Mouse (Mus musculus) urinary bladder, postnatal 36 days (tissue): ENCODE results near the gene Lxn.
A peak's percentile ranks its signal among the peaks of the same experiment; 100 is the strongest.

Source experiments
- DNase-seq, 2 experiments: peaks; one replicate each; pipeline ENCODE4 v3.0.0; 2022; ENCODE audit warnings: low spot score in 2 of 2, mixed read lengths in 1 of 2

The Lxn gene

DNA sequence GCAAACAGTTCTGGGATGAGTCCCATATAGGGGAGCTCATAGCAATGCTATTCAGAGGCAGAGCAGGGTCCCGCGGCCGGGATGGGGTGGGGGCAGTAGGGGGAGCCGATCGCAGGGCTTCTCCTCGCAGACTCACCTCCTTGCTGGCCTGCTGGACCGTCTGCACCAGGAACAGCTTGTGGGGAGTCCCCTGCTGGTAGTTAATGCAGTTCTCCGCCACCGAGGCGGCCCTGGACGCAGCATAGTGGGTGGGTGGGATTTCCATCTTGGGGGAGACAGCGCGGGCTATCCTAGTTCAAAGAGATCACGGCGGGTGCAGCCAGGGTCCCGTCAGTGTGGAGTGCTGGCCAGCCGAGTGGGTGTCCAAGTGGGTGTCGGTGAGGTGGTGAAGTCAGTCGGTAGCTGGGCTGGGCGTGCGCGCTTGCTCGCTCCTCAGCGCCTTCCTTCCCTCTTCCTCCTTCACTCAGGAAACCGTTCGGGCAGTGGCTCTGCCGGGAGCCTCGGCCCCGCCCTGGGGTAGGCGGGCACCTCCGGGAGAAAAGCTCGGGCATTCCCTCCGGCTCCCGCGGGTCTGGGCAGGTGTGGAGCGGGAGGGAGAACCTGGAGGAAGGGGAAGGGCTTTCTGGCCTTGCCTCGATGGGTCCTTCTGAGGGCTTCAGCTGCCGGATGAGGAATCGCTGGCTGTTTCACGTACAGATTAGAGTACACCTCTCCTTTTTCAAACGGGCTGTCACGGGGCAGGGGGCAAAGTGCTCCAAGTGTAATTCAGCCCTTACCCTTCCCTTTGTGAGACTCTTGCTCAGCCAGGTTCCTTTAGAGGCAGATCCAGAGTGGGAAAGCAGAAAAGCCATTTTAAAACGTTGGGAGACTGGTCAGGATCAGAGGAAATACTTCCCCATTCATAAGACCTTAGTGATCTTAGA is at the start of gene Lxn:
Lxn (minus strand) TSS at position 477 of the 923 bp plus-strand sequence.
- DNase-seq: peak; percentile 60 to 81

DNA sequence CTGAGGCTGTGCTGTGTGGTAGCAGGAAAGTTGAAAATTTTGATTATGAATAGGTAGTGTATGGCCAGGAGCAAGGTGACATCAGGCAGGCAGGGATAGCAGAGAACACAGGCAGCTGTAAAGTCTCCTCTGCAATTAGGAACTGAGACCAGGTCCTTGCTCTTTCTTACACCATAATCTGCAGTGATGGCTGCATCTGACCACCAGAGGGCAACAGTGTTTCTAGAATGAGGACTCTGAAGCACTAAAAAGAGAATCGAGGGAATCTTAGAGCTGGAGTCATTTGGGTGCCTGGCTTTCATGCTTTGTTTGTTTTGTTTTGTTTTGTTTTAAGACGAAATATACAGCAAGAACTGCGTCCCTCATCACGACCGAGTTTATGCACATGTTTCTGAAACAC is 49.1 kb upstream of the Lxn start:
- DNase-seq: peak; percentile 54 to 76

DNA sequence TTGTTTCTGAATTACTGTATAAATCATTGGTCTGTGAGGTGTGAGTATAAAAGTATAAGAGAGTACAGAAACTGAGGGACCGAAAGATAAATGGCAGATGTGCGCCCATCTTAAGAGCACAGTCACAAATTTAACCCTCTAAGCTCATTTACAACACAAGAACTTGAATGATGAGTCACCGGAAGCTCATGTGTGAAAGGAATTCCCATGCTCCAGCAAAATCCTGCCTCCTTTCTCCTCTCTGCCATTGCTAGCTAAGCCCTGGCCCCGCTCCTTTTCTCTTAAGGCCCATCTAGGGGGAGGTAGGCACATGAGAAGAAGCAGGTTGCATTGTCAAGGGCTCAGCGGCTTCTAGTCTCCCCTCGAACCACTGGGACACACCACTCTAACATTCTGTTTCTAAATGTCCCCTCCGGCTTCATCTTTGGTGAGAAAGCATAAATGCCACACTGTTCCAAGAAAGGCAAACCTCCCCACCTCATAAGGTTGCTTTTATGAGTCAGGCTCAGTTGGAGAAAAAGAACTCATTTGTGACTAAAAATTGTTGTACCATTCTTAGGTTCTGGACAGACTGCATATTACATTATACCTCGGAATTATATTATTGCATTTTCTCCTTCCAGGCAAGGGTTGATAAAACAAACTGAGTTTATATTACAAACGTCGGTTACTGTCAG is 44.6 kb upstream of the Lxn start:
- DNase-seq: no peak

DNA sequence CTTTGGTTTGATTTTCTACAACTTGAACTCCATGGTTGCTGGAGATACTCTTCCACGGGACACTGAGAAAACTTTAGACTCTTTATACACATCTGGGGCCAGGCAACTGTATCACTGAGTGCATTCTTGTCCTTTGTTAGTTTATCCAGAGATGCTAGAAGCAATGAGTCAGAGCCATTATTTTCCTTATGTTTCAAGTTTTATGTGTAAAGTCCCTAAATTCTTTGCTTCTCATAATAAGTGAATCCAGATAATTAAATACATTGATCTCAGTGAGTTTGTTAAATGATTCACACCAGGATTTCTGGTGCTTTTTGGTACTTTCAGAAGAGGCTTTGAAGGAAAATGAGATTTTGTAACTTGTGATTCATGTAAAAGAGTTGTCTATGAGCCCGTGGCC is 41.6 kb upstream of the Lxn start:
- no peak for DNase-seq

DNA sequence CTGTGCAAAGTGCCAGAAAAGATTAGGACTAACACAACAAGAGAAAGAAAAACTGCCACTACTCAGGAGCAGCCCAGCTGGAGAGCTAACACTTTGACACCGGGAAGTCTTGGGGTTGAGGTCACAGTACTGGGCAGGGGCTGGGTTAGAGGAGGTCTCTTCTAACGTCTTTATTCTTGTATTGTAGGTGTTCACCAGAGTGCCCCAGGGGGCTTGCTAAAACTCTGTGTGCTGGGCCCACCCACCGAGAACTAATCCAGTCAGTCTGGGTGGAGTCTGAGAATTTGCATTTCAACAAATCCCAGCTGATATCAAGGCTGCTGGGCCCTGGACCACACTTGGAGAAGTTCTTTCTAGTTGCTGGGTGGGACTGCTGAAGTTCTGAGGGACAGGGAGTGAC is 40.2 kb upstream of the Lxn start:
- DNase-seq: no peak

DNA sequence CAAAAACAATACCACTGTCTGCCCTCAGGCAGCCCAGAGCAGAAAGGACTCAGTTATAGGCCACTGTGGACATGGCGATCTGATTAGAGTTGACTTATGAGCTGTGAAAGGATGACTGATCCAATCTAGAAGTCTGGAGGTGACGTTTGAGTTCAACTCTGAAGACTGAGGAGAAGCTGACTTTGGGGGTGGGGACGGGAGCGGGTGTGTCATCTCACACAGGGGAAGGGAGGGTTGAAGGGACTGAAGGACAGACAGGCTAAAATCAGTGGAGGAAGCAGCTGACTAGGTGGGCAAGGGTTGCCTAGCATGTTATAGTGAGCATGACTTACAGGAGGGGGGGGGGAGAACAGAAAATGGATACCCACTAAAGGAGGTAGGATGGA is 35.7 kb upstream of the Lxn start:
- DNase-seq: no peak

DNA sequence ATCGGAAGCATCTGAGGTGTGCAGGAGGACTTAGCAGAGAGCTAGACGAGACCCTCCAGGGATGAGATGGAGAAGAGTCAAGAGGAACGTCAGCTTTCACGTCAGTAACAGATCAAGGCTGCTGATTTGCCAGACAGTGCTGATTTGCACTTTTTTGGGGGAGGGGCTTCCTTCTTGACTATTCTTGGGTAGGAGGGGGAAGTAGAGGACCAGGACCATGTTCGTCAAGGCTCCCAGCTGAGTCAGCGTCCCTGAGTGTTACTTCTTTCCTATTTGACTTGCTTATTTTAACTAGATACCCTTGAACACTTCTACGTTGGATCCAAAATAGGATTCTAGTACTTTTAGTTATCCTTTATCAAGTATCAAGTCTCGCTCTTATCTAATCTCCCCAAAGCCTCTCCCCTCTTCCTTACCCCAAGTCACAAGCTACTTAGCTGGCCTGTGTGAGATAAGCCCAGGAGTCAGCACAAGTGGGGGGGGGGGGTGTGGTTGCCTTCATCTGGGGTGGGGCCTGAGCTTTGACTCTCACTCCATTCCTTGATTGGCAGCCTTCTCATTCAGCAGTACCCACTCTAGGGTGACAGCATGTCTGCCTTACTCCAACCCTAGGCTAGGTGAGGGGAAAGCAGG is 35.2 kb upstream of the Lxn start:
- no peak for DNase-seq

DNA sequence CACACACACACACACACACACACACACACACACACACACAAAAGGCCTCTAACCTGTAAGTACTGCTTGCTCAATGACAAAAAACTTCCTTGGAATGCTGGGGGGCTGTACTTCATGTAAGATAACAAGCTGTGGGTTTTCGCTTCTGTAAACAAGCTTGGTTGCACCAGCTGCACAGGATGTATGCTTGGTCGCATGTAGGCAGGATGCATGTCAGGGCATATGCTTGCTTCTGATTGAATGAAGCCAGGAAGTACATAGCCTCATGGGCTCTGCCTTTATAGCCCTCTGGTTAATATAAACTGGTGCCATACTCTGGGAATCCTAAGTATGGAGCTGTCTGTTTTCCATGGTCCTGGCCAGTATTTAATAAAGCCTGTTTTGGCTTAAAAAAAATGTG is 34.3 kb upstream of the Lxn start:
- DNase-seq: no peak

DNA sequence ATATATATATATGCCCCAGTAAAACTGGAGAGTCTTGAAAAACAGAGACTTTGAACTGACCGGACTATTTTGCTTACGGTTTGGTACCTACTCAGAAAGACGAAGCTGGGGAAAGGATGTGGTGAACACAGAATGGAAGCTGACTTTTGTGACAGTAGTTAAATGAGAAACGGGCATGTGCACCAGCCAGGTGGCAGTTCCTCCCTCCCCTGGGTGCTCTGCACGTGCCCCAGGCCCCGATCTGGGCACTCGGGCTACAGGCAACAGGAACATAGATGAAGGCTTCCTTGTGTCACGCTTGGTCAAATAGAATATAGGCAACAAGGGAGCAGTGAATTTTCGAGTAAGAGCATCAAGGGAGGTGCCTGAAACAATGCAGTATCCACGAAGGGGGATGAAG is 32.6 kb upstream of the Lxn start:
- no peak for DNase-seq

DNA sequence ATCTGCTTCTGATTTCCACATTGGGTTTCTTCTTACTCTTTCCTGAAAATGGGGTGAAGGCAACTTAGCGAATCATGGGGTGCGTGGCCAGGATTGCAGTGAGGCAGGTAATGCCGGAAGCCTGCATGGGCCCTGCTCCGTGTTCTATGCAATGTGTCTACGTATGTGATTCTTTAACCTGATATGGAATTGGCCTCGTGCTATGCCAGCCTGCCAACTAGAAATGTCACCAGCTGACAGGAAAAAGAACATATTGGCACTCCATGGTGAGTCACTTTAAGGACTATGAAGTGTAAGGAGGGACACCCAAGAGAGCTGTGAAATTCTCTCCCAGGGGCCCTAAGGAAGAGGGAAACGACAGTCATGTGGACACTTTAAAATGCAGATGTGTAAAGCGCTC is 29.4 kb upstream of the Lxn start:
- DNase-seq: no peak

DNA sequence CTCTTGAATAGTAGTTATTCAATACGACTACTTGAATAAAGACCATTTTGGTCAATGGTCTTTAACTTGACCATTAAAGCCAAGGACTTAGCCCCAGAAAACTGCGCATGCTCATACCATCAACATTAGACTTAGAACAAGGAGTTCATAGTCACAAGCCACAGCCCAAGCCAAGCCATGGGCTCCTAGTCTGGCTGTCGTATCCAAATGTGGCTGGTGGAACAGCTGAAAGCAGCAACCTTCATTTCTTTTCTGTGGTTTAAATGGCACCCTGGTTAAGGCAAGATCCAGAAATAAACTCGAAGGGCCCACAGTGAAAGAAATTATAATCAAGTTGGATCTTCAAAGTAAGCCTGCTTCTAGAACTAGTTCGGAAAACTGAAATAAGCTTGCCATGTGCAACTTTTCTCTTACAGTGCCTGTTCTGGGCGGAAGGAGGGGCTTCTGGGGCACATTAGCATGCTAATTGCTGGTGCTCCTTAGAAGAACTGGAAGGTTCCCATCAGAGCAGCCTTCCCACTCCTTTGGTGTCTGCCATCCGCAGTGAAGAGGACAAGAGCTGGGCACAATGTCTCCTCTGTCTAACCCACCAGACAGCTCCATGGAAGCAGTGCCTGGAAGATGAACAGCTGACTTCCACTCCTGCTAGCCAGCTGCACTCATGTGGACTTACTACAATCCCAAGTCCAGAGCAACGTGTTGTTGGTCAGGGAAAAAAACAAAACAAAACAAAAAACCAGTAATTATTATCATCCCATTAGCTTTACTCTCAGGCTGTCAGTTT is 28.6 kb upstream of the Lxn start:
- no peak for DNase-seq

DNA sequence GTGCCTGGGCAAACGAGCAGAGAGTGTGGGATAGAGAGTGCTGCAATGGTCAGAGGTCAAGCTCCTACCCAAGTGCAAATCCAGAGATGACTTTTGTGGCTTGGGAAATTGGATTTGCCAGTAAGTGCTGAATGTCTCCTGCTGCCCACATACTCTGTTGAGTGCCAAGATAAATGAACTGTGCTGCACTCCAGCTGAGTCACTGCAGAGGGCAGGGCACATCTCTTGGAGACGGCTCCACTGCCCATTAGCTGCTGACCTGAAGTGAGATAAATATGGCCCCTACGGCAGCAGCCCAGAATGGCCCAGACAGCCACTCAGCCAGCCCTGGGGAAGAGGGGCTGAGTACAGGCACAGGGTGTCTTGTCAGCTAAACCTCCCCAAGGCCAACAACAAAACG is 26.4 kb upstream of the Lxn start:
- no peak for DNase-seq

DNA sequence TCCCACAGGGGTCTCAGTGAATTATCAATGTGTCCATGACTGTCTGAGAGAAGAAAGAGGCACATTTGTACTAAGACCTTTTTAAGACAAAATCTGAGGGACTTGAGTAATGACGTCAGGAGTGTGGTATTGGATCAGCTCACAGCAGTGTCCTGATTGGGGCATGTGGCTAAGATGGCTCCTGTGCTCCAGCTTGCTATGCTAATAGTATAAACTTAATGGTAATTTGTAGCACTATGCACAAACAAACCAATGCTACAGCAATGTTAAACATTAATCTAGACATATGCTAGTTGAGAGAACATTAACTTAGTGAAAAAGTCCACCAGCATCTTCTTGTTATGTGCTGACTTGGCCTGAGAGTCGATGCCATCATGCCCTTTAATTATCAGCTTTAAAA is 21.5 kb upstream of the Lxn start:
- DNase-seq: no peak

DNA sequence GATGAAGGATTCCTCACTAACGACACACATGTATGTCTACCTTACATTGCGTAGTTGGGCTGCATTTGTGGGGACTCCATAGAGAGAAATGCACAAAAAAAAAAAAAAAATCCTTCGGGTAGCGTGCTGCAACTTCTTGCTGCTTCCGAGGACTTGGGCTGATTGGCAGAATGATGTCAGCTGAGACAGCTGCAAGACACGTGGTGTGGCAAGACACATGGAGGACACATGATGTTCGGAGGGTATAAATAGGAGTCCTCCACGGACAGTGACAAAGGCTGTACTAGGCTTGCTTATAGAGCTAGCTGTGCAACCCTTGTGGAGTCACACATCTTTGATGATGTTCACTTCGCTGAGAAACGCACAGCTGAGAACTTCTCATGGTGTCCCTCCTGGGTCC is 18.7 kb upstream of the Lxn start:
- DNase-seq: no peak

DNA sequence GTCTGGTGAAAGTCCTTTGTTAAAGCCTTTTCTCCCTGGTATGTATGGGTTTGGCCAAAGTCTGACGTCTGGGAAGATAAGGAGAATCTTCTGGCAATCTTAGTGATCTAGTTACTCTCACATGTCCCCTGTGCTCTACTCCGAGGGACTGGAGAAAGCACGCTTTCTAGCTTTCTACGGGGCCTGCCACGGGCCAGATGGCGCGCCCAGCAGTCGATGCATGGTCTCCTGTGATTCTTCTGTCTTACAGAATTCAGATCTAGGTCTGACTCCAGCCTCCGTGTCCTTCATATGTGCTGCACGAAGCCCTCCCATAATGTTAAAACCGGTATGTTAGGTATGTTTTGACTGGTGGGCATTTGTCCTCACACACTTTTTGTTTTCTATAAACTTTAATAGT is 16.1 kb upstream of the Lxn start:
- no peak for DNase-seq

DNA sequence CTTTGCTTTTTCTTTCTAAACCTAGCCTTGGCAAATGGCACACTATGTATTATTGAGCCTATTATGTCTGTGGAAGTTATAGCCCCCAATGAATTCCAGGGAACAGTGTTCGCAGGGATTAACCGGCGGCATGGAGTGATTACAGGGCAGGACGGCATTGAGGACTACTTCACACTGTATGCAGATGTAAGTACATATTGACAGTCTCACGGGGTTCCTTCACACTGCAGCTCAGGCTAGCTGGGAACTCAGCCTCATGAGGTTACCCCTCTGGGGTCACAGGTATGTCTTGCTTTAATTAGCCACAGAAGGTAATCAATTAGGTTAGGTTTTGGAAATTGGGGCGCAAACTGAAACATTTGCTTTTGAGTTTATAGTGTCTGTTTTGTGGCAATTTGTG is 9.7 kb upstream of the Lxn start:
- DNase-seq: no peak

DNA sequence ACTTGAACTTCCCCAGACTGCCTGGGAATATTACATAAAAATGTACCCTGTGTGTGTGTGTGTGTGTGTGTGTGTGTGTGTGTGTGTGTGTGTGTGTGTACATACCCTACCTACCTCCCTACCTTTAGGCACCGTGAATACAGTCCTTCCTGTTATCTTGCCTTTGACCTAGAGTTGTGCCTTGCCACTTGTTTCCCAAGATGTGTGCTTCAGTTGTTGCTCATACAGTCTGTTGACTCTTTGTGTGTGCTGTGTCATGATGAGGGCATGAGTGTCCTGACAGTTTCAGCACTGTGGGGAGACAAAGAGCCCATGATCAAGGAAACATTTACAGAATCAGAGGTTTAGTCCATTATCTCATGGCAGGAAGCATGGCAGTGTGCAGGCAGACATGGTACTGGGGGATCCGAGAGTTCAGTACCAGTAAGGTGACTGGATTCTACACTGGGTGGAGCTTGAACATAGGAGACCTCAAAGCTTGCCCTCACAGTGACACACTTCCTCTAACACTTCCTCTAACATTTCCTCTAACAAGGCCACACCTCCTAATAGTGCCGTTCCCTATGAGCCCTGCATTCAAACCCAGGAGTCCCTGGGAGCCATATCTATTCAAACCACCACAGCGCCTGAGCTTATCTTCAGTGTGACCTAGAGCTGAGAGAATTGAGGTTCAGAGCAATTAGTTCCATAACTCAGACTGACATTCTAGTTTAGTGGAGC is 7.8 kb upstream of the Lxn start:
- DNase-seq: no peak

DNA sequence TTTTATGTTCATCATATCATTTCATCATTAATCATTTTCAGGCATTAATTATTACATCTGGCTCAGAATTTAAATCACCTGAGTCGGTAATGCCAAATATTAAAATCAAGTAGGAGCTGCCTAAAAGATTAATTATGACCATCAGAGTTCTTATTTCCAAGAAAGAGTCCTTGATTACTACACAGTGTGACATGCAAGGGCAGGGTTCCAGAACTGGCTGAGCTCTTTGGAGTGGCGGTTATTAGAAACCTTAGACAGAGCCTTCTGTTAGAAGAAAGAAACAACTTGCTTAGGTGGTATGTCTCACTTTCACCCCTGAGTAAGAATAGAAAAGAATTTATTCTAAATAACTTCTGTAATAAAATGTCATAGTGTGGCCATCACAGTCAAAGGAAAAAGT is 3.6 kb upstream of the Lxn start:
- DNase-seq: no peak

DNA sequence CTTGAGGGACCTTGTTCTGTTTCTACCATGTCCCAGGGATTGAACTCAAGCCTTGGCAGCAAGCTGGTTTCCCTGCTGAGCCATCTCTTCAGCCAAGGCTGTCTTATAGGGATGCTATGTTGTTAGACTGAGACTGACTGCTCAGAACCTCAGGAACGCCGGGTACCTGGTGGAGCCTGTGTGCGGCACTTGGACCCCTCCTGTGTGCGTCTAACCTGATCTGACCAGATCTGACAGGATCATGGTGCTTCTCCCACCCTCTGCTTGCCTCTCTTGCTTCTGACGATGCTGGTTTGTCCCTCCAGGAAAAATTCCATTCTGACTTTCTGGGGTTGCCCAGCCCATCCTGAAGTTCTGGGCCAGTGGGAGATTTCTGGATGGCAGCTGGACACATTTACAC is 2.9 kb upstream of the Lxn start:
- DNase-seq: no peak

DNA sequence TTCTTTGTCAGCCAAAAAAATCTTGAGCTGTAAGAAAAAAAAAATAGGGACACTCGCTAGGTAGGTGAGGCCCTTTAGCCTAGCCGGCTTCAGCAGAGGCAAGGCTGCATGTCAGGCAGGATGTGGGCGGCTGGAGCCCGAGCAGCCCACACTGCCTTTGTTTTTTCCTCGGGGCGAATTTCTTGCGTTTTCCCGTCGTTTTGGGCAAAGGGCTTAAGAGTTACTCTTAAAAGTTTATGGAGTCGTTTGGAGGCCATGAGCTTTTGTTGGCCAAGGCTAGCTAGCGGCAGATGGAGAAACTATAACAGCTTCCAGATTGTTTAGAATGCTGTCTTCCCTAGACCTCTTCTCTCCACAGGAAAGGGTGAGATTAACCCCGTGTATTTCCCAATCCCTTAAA is 725 bp downstream of the Lxn start:
- no peak for DNase-seq

DNA sequence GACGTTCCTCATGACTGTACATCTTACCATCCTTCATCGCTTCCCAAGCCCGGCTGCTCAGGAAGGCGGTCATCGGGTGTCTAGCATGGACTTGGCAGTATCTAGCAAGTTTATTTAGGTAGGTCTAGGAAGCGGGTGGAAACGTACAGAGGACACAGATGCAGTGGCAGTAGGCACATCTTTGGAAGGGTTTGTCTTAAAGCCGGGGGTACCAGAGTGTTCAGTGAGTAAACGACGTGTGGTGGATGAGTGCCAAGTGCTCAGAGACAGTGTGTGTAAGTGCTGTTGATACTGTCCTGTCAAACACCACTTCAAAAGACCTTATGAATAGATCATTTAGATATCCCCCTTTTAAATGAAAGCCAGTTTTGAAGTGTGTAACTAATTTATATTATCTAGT is 1.1 kb downstream of the Lxn start:
- no peak for DNase-seq

DNA sequence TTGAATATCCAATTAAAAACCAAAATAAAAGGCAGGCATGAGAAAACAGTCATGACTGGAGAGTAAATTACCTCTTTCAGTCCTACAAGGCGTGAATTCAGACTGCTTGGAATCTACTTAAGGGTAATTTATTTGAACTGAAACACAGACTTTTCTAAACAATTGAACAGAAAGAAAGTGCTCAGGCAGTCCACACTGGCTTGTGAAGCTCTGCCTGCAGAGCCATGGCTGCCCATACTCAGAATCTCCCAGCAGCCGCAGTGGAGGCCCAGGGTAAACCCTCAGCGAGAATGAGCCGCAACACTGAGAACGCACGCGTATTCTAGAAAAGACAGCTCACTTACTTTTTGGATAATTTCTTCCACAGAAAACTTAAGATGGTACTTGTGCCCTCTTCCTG is 1.7 kb downstream of the Lxn start:
- no peak for DNase-seq
